Mouse (Mus musculus) ovary, adult 18-20 months (tissue): ENCODE measurements at regions not wholly inside any gene's neighbourhood (a gene's known extent, or its start where the extent isn't known, plus 50 kb on each side); places are given as distances from the start of the nearest gene placed in this dataset.

Source experiments
- DNase-seq: peaks from one replicate; pipeline ENCODE4 v3.0.0; 2022; ENCODE audit warnings: low spot score, mixed read lengths

DNA sequence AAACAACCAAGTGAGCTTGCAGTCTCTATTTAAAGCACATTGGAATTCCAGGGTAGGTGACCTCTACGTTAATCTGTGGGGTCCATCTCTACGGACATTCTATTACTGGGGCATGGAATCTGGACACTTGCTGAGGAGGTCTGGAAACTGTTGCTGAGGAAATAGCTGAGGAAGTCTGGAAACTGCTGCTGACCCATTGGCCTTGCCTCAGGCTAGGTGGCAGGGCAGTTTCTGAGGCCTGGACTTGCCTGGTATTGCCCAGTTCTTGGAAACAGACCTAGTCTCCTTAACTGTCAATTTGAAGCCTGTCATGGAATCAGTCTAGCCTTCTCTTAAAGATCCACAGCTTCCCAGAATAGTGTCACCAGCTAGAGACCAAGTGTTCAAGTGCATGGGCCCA, 51.7 kb upstream of the Eif4g2 start:
- DNase-seq: no peak
